Mouse (Mus musculus) liver, adult 2 months (tissue): ENCODE data around the gene Ap1s2.

Experiments used
- CTCF ChIP-seq: fragments of 200-500 bp; IDR thresholded peaks from 2 replicates; pipeline ENCODE4 v1.5.1; 2011; ENCODE audit warnings: low read depth, low read length, control low read depth
- POLR2A ChIP-seq: fragments of 200-500 bp; IDR thresholded peaks from 2 replicates; pipeline ENCODE4 v1.6.1; 2011; ENCODE audit warnings: low read length, control low read depth; ENCODE audit not compliant: insufficient read depth; ENCODE audit errors: extremely low read depth

GRCm38 (mm10) chrX:163912791-163913190 is 4.0 kb downstream of the Ap1s2 start:
- TF ChIP-seq POLR2A (no peak), CTCF (peak; percentile 22; the same call in 1 of the 2 replicates)
